Mouse (Mus musculus) spleen, adult 2 months (tissue): ENCODE data around the gene Gtsf1l.

Source experiments
- CTCF ChIP-seq: fragments of 200-500 bp; IDR thresholded peaks from 2 replicates; pipeline ENCODE4 v1.5.1; 2011; ENCODE audit warnings: mild to moderate bottlenecking, inconsistent platforms; ENCODE audit not compliant: insufficient read depth, insufficient read length, insufficient replicate concordance; ENCODE audit errors: extremely low read depth
- POLR2A ChIP-seq: fragments of 200-500 bp; IDR thresholded peaks from 2 replicates; pipeline ENCODE4 v1.6.1; 2011; ENCODE audit warnings: low read depth, low read length, inconsistent platforms

DNA sequence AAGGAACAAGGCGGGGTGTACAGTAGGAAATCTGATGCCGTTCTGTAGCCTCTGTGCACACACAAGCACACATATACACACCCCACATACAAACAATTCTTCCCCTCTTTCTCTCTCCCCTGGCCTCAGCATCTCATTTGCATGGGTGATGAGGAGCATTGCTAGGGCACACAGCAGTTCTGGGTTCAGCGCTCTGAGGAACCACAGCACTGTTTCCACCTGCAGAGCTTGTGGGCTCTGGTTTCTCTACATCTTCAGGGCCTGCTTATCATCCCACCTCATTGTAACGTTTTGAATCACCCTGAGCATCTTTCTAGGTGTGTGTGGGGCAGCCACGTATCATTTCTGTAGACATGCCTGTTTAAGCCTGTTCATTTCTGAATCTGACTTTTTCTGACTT lies 43.2 kb upstream of the Gtsf1l start:
- TF ChIP-seq CTCF (no peak), POLR2A (no peak)
